Mouse (Mus musculus) olfactory bulb, adult 2 months (tissue): ENCODE data around the gene Gm10337. TPM values are rescaled to one million over a fixed set of nuclear protein-coding genes. Genes with fewer than 3 reads are reported as not detected.

Experiments
- H3K27ac ChIP-seq: fragments of 200-500 bp; 2 replicates; pipeline ENCODE4 v1.5.1; 2012; ENCODE audit warnings: low read depth, low read length; ENCODE audit not compliant: insufficient read depth
- H3K4me1 ChIP-seq: fragments of 200-500 bp; 2 replicates; pipeline ENCODE4 v1.6.1; 2012; ENCODE audit warnings: low read length; ENCODE audit not compliant: control insufficient read depth, insufficient read depth
- H3K4me3 ChIP-seq: fragments of 200-500 bp; 2 replicates; pipeline ENCODE4 v1.5.1; 2012; ENCODE audit warnings: mild to moderate bottlenecking, low read depth, low read length, moderate library complexity; ENCODE audit not compliant: insufficient read depth
- CTCF ChIP-seq: fragments of 200-500 bp; IDR thresholded peaks from 2 replicates; pipeline ENCODE4 v1.5.1; 2012; ENCODE audit warnings: low read depth, mild to moderate bottlenecking, low read length, moderate library complexity; ENCODE audit not compliant: insufficient read depth
- POLR2A ChIP-seq: fragments of 200-500 bp; IDR thresholded peaks from 2 replicates; pipeline ENCODE4 v1.6.1; 2012; ENCODE audit warnings: mild to moderate bottlenecking, low read depth, low read length, moderate library complexity; ENCODE audit not compliant: insufficient read depth
- WGBS: fragments of 180-500 bp; shearing (Covaris S2); methylation state at CpG from one replicate; pipeline ENCODE4 v1.1.7; 2018; 5-methylcytosine and 5-hydroxymethylcytosine counted together
- polyA plus RNA-seq: library from polyadenylated mRNA; stranded (reverse); fragments of >200 nt; gene quantifications from 2 replicates; pipeline ENCODE4 v1.2.4, GENCODE M21; 2012; ENCODE audit warnings: low replicate concordance; ENCODE audit not compliant: missing spikeins, insufficient read depth, insufficient read length

Gene Gm10337
- polyA plus RNA-seq, 1 experiment = not detected

- no peak for TF ChIP-seq CTCF
- TF ChIP-seq POLR2A = no peak
- Histone ChIP-seq H3K4me3 (no peak overlapping the region), H3K27ac (no peak overlapping the region), H3K4me1 (peaks cover 6% of the 10 kb centered on the region; the same call in 1 of the 2 replicates)
- 90% methylated on average over 9 of the region's 9 CpGs for WGBS
Measured at GRCm38 (mm10) chr15:102503924-102504782, 631 bp downstream of the Gm10337 start.

GRCm38 (mm10) chr15:102505073-102505769, 1.7 kb downstream of the Gm10337 start:
- TF ChIP-seq POLR2A (no peak), CTCF (no peak)
- Histone ChIP-seq H3K4me1 (peaks cover 6% of the 10 kb centered on the region; the same call in 1 of the 2 replicates), H3K4me3 (no peak overlapping the region), H3K27ac (no peak overlapping the region)
- WGBS = 60% methylated on average over 12 of the region's 12 CpGs

- Histone ChIP-seq H3K4me3 (no peak overlapping the region), H3K4me1 (peaks cover 11% of the 10 kb centered on the region; the same call in 1 of the 2 replicates), H3K27ac (no peak overlapping the region)
- WGBS = 51% methylated on average over 9 of the region's 9 CpGs
- TF ChIP-seq POLR2A (no peak), CTCF (no peak)
Measured at GRCm38 (mm10) chr15:102505770-102506463, 2.4 kb downstream of the Gm10337 start.

- no peak overlapping the region for H3K27ac ChIP-seq
- TF ChIP-seq CTCF = no peak
- no peak for TF ChIP-seq POLR2A
- WGBS = 38% methylated on average over 2 of the region's 2 CpGs
- no peak overlapping the region for H3K4me3 ChIP-seq
- H3K4me1 ChIP-seq = peaks cover 14% of the 10 kb centered on the region
Measured at GRCm38 (mm10) chr15:102506464-102506830, 2.9 kb downstream of the Gm10337 start.

- WGBS = 93% methylated on average over 1 of the region's 1 CpGs
- no peak overlapping the region for H3K27ac ChIP-seq
- H3K4me1 ChIP-seq = peaks cover 18% of the 10 kb centered on the region
- H3K4me3 ChIP-seq = no peak overlapping the region
- no peak for TF ChIP-seq CTCF
- no peak for TF ChIP-seq POLR2A
Measured at GRCm38 (mm10) chr15:102506864-102507263, 3.3 kb downstream of the Gm10337 start.

GRCm38 (mm10) chr15:102507561-102507960, 4.0 kb downstream of the Gm10337 start:
- Histone ChIP-seq H3K4me3 (no peak overlapping the region), H3K4me1 (peaks cover 25% of the 10 kb centered on the region), H3K27ac (no peak overlapping the region)
- TF ChIP-seq POLR2A = no peak
- no peak for TF ChIP-seq CTCF

- TF ChIP-seq CTCF (no peak), POLR2A (no peak)
- Histone ChIP-seq H3K4me3 (no peak overlapping the region), H3K4me1 (peaks cover 25% of the 10 kb centered on the region), H3K27ac (no peak overlapping the region)
- WGBS = 69% methylated on average over 3 of the region's 3 CpGs
Measured at GRCm38 (mm10) chr15:102508336-102508735, 4.8 kb downstream of the Gm10337 start.

GRCm38 (mm10) chr15:102510110-102510509, 6.6 kb downstream of the Gm10337 start:
- H3K4me1 ChIP-seq = peaks cover 23% of the 10 kb centered on the region
- WGBS = 2% methylated on average over 9 of the region's 9 CpGs

More at GRCm38 (mm10) chr15:102510110-102510509, 6.6 kb downstream of the Gm10337 start:
- TF ChIP-seq POLR2A (no peak), CTCF (no peak)
- Histone ChIP-seq H3K4me3 (peak overlapping the region; percentile 67), H3K27ac (peak overlapping the region; percentile 74)
